Mouse (Mus musculus): ENCODE results near the gene Casc4.

DNA sequence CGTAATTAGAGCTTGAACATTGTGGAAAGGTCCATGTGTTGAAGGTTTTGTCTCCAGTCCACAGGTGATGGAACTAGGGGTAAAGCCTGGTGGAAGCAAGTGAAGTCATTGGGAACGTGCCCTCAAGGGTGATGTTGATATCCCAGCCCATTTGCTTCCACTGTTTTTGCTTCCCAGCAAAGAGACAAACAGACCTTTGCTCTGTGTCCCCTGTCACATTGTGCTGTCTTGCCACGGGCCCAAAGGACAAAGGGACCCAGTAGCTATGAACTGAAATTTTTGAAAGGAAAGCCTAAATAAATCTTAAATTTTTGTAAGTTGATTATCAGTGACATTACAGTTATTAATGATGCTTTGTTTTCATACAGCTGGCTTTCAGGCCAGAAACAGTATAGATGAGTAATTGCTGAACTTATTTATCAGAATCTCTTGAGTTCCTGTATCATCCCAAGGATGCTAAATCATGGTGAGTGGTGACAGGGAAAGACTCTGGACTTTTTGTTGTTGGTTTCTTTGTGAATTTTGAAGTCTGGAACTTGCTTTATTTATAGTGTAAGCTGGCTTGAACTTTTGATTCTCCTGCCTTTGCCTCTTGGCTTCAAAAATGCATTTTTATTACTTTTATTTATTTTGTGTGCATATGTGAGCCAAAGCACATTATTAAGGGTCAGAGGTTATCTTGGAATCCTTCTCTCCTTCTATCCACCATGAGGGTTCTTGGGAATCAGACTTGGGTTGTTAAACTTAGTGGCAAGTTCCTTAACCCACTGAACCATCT is 22.1 kb downstream of the Casc4 start:
- TF ChIP-seq CTCF (IDR thresholded peaks at IDR 0.05; ENCODE audit: borderline replicate concordance, extremely low read depth, insufficient read depth, insufficient read length) (no peak), POLR2A (IDR thresholded peaks at IDR 0.05; ENCODE audit: borderline replicate concordance, extremely low read depth, insufficient read depth, insufficient read length, poor library complexity, severe bottlenecking) (no peak)

All from brain, embryonic 14.5 days (tissue).